Mouse (Mus musculus): ENCODE data around the gene Shisal1.
A peak's percentile ranks its signal among the peaks of the same experiment; 100 is the strongest.

The Shisal1 gene

GRCm38 (mm10) chr15:84446997-84447396 is at the start of gene Shisal1:
Shisal1 (minus strand) TSS chr15:84447097.
- no peak for DNase-seq (ENCODE audit: low spot score)

GRCm38 (mm10) chr15:84490486-84490885 is 43.6 kb upstream of the Shisal1 start:
- DNase-seq (ENCODE audit: low spot score): no peak

- DNase-seq (ENCODE audit: low spot score): no peak
Observed at GRCm38 (mm10) chr15:84484255-84484654, 37.4 kb upstream of the Shisal1 start.

- peak; percentile 15 for DNase-seq (ENCODE audit: low spot score)
Observed at GRCm38 (mm10) chr15:84483622-84484021, 36.7 kb upstream of the Shisal1 start.

- no peak for DNase-seq (ENCODE audit: low spot score)
Observed at GRCm38 (mm10) chr15:84481259-84481877, 34.5 kb upstream of the Shisal1 start.

- DNase-seq (ENCODE audit: low spot score): no peak
Observed at GRCm38 (mm10) chr15:84469391-84469790, 22.5 kb upstream of the Shisal1 start.

GRCm38 (mm10) chr15:84467761-84468160 is 20.9 kb upstream of the Shisal1 start:
- DNase-seq (ENCODE audit: low spot score): no peak

- DNase-seq (ENCODE audit: low spot score): peak; percentile 33
Observed at GRCm38 (mm10) chr15:84466458-84467267, 19.8 kb upstream of the Shisal1 start.

- DNase-seq (ENCODE audit: low spot score): no peak
Observed at GRCm38 (mm10) chr15:84461429-84461828, 14.5 kb upstream of the Shisal1 start.

GRCm38 (mm10) chr15:84458983-84459382 is 12.1 kb upstream of the Shisal1 start:
- no peak for DNase-seq (ENCODE audit: low spot score)

- no peak for DNase-seq (ENCODE audit: low spot score)
Observed at GRCm38 (mm10) chr15:84455286-84455685, 8.4 kb upstream of the Shisal1 start.

GRCm38 (mm10) chr15:84453091-84453490 is 6.2 kb upstream of the Shisal1 start:
- no peak for DNase-seq (ENCODE audit: low spot score)

GRCm38 (mm10) chr15:84450441-84451183 is 3.7 kb upstream of the Shisal1 start:
- peak; percentile 69 for DNase-seq (ENCODE audit: low spot score)

GRCm38 (mm10) chr15:84445812-84446716 is 833 bp downstream of the Shisal1 start:
- DNase-seq (ENCODE audit: low spot score): peak; percentile 32

GRCm38 (mm10) chr15:84444181-84444580 is 2.7 kb downstream of the Shisal1 start:
- DNase-seq (ENCODE audit: low spot score): peak; percentile 23

GRCm38 (mm10) chr15:84443631-84444030 is 3.3 kb downstream of the Shisal1 start:
- no peak for DNase-seq (ENCODE audit: low spot score)

GRCm38 (mm10) chr15:84441682-84442315 is 5.1 kb downstream of the Shisal1 start:
- no peak for DNase-seq (ENCODE audit: low spot score)

GRCm38 (mm10) chr15:84440820-84441219 is 6.1 kb downstream of the Shisal1 start:
- DNase-seq (ENCODE audit: low spot score): no peak

GRCm38 (mm10) chr15:84433586-84434185 is 13.2 kb downstream of the Shisal1 start:
- DNase-seq (ENCODE audit: low spot score): no peak

- no peak for DNase-seq (ENCODE audit: low spot score)
Observed at GRCm38 (mm10) chr15:84430482-84430881, 16.4 kb downstream of the Shisal1 start.

- DNase-seq (ENCODE audit: low spot score): no peak
Observed at GRCm38 (mm10) chr15:84427624-84428023, 19.3 kb downstream of the Shisal1 start.

Data from embryo, embryonic 10.5 days (tissue).